Mouse (Mus musculus): Measurements from ENCODE around the gene Nemp1.
A peak's percentile ranks its signal among the peaks of the same experiment; 100 is the strongest.

DNA sequence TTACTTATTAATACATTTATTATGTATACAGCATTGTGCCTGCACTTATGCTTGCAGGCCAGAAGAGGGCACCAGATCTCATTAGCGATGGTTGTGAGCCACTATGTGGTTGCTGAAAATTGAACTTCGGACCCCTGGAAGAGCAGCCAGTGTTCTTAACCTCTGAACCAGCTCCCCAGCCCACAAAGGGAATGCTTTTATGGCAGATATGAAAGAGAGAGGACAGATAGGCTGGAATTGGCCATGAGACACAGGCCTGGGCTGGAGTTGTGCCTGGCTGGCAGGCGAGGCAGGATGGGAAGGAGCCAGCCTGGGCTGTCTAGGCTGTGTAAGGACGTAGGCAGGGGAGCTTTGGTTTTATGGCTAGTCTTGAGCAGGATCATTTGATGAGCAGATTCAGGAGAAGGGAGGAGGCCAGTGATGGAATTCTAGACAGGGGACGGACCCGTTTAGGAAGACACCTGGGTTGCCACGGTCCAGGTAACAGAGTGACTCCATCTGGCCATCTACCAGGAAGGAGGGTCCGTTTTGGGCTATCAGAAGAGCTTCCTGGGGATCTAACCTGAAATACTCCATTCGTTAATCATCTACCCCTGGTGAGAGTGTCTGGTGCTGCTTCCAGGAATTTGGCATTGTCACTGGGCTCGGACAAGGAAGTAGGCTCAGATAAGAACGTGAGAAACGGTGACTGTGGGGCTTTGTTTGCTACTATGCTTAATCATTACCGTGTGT lies 71.6 kb downstream of the Nemp1 start:
- TF ChIP-seq CTCF (IDR thresholded peaks at IDR 0.05; ENCODE audit: low read depth) (peak; percentile 86), EP300 (IDR thresholded peaks at IDR 0.05; ENCODE audit: low read depth) (no peak; the same call in 1 of the 2 replicates)

All from liver, postnatal 0 days (tissue).